Mouse (Mus musculus) pancreas, adult 10 weeks (tissue): ENCODE results near the gene Olfr330. TPM values are rescaled to one million over a fixed set of nuclear protein-coding genes. Genes with fewer than 3 reads are reported as not detected.

ENCODE experiments used
- polyA plus RNA-seq: library from polyadenylated mRNA; stranded (reverse); fragments of 350-450 nt; fragmentation: Illumina TruSeq; extraction: RNeasy Lipid Tissue Mini Kit (QIAGEN cat#74804); gene quantifications from one replicate; pipeline ENCODE4 v1.2.3, GENCODE M21; 2015; ENCODE audit warnings: low read depth, low replicate concordance; ENCODE audit not compliant: insufficient read depth

Gene Olfr330
- polyA plus RNA-seq = not detected

GRCm38 (mm10) chr11:58534736-58535135, at the start of gene Olfr330:
Olfr330 (minus strand) TSS chr11:58534836.

GRCm38 (mm10) chr11:58577430-58577829, 42.8 kb upstream of the Olfr330 start, which contains the start of gene Olfr325:
Olfr325 (plus strand) TSS chr11:58577730.

GRCm38 (mm10) chr11:58570405-58570804, 35.8 kb upstream of the Olfr330 start, which contains the start of gene Olfr224:
Olfr224 (minus strand) TSS chr11:58570553.

GRCm38 (mm10) chr11:58555536-58555935, 20.9 kb upstream of the Olfr330 start, which contains the start of gene Olfr328:
Olfr328 (minus strand) TSS chr11:58555636.

GRCm38 (mm10) chr11:58546322-58546721, 11.7 kb upstream of the Olfr330 start, which contains the start of gene Olfr329-ps:
Olfr329-ps (minus strand) TSS chr11:58546422.

GRCm38 (mm10) chr11:58502472-58502871, 32.2 kb downstream of the Olfr330 start, which contains the start of gene Olfr331:
Olfr331 (minus strand) TSS chr11:58502572.

GRCm38 (mm10) chr11:58492455-58492854, 42.2 kb downstream of the Olfr330 start, which contains the start of gene Olfr332:
Olfr332 (minus strand) TSS chr11:58492555.

Other genes starting within 250 kb of the Olfr330 start
- gene Zfp692, start 227.8 kb downstream of the Olfr330 start, polyA plus RNA-seq = 19.3 TPM
- 11.3 TPM for gene Zfp672, start 204.5 kb downstream of the Olfr330 start, polyA plus RNA-seq
- gene Sh3bp5l, start 204.1 kb downstream of the Olfr330 start, polyA plus RNA-seq = 5.0 TPM
- gene Lypd8, start 155.8 kb downstream of the Olfr330 start, polyA plus RNA-seq = not detected
- gene 1810065E05Rik, start 113.7 kb downstream of the Olfr330 start, polyA plus RNA-seq = not detected
- gene Gm12253, start 102.3 kb downstream of the Olfr330 start, polyA plus RNA-seq = not detected
- gene Lypd9, start 81.9 kb downstream of the Olfr330 start, polyA plus RNA-seq = not detected
- gene Olfr30, start 72.6 kb downstream of the Olfr330 start, polyA plus RNA-seq = not detected
- gene Olfr332, start 42.3 kb downstream of the Olfr330 start, polyA plus RNA-seq = not detected
- gene Olfr331, start 32.3 kb downstream of the Olfr330 start, polyA plus RNA-seq = not detected
- not detected for gene Olfr329-ps, start 11.6 kb upstream of the Olfr330 start, polyA plus RNA-seq
- gene Olfr328, start 20.8 kb upstream of the Olfr330 start, polyA plus RNA-seq = not detected
- not detected for gene Olfr224, start 35.7 kb upstream of the Olfr330 start, polyA plus RNA-seq
- not detected for gene Olfr325, start 42.9 kb upstream of the Olfr330 start, polyA plus RNA-seq
- not detected for gene Olfr324, start 60.3 kb upstream of the Olfr330 start, polyA plus RNA-seq
- gene 2210407C18Rik, start 81.2 kb upstream of the Olfr330 start, polyA plus RNA-seq = not detected
- not detected for gene Olfr323, start 95.7 kb upstream of the Olfr330 start, polyA plus RNA-seq
- not detected for gene Trim58, start 105.6 kb upstream of the Olfr330 start, polyA plus RNA-seq
- not detected for gene Olfr322, start 123.9 kb upstream of the Olfr330 start, polyA plus RNA-seq
- not detected for gene Olfr320, start 146.3 kb upstream of the Olfr330 start, polyA plus RNA-seq
- gene Olfr319, start 164.3 kb upstream of the Olfr330 start, polyA plus RNA-seq = not detected
- not detected for gene Olfr318, start 189.2 kb upstream of the Olfr330 start, polyA plus RNA-seq
- not detected for gene Olfr317, start 204.4 kb upstream of the Olfr330 start, polyA plus RNA-seq
- not detected for gene Olfr316, start 217.9 kb upstream of the Olfr330 start, polyA plus RNA-seq
- gene Olfr315, start 238.4 kb upstream of the Olfr330 start, polyA plus RNA-seq = not detected
- gene Olfr314, start 248.1 kb upstream of the Olfr330 start, polyA plus RNA-seq = not detected